Mouse (Mus musculus) erythroblast, adult 5-6 weeks (primary cell): ENCODE results near the gene Kcnf1. TPM values are rescaled to one million over a fixed set of nuclear protein-coding genes. Genes with fewer than 3 reads are reported as not detected.

Experiments used
- ATAC-seq: replicated peaks from 2 replicates; pipeline ENCODE4 v1.8.0; 2016; ENCODE audit warnings: moderate number of reproducible peaks, mild to moderate bottlenecking, moderate TSS enrichment, inconsistent platforms; ENCODE audit not compliant: poor library complexity, low FRiP score, severe bottlenecking
- total RNA-seq, 2 experiments: library from RNA; stranded (forward) in 1 of 2; stranded (reverse) in 1 of 2; fragments of 150-400 nt in 1 of 2; fragments of 200-764, 138-1000 nt in 1 of 2; gene quantifications; 2 replicates each; pipeline versions ENCODE4 v1.2.3 to v1.2.4; 2015 to 2017; ENCODE audit warnings: low replicate concordance in 2 of 2

Gene Kcnf1
- not detected in 2 replicates for total RNA-seq (2015; ENCODE audit: low replicate concordance)
- not detected in 2 replicates for total RNA-seq (2017; ENCODE audit: low replicate concordance)

- ATAC-seq, result no peak
Observed at GRCm38 (mm10) chr12:17176757-17177092, at the start of gene Kcnf1. Gene Kcnf1, minus strand, starts transcription at chr12:17176888.

- ATAC-seq, result no peak
Observed at GRCm38 (mm10) chr12:17225012-17225411, 48.3 kb upstream of the Kcnf1 start.

GRCm38 (mm10) chr12:17223050-17223449 lies 46.4 kb upstream of the Kcnf1 start:
- ATAC-seq, result no peak

GRCm38 (mm10) chr12:17221891-17222428 lies 45.3 kb upstream of the Kcnf1 start:
- no peak for ATAC-seq

GRCm38 (mm10) chr12:17220631-17221030 lies 43.9 kb upstream of the Kcnf1 start:
- ATAC-seq, result no peak

GRCm38 (mm10) chr12:17219107-17219506 lies 42.4 kb upstream of the Kcnf1 start:
- no peak for ATAC-seq

GRCm38 (mm10) chr12:17218390-17218789 lies 41.7 kb upstream of the Kcnf1 start:
- no peak for ATAC-seq

- ATAC-seq, result no peak
Observed at GRCm38 (mm10) chr12:17215751-17216150, 39.1 kb upstream of the Kcnf1 start.

GRCm38 (mm10) chr12:17202492-17203322 lies 26.0 kb upstream of the Kcnf1 start:
- no peak for ATAC-seq

- ATAC-seq, result no peak
Observed at GRCm38 (mm10) chr12:17198621-17199020, 21.9 kb upstream of the Kcnf1 start.

GRCm38 (mm10) chr12:17194140-17194539 lies 17.5 kb upstream of the Kcnf1 start:
- ATAC-seq, result no peak

- ATAC-seq, result no peak
Observed at GRCm38 (mm10) chr12:17193311-17193710, 16.6 kb upstream of the Kcnf1 start.

GRCm38 (mm10) chr12:17192887-17193286 lies 16.2 kb upstream of the Kcnf1 start:
- no peak for ATAC-seq

- ATAC-seq, result no peak
Observed at GRCm38 (mm10) chr12:17184303-17184775, 7.7 kb upstream of the Kcnf1 start.

- no peak for ATAC-seq
Observed at GRCm38 (mm10) chr12:17183788-17184187, 7.1 kb upstream of the Kcnf1 start.

- ATAC-seq, result no peak
Observed at GRCm38 (mm10) chr12:17176041-17176756, 489 bp downstream of the Kcnf1 start.

GRCm38 (mm10) chr12:17175531-17175951 lies 1.1 kb downstream of the Kcnf1 start:
- ATAC-seq, result no peak

- ATAC-seq, result no peak
Observed at GRCm38 (mm10) chr12:17175124-17175523, 1.6 kb downstream of the Kcnf1 start.

- no peak for ATAC-seq
Observed at GRCm38 (mm10) chr12:17174134-17174893, 2.4 kb downstream of the Kcnf1 start.

GRCm38 (mm10) chr12:17170406-17170805 lies 6.3 kb downstream of the Kcnf1 start:
- ATAC-seq, result no peak
